Mouse (Mus musculus) duodenum, adult 2 months (tissue): ENCODE results near the gene Lypd4. TPM values are rescaled to one million over a fixed set of nuclear protein-coding genes. Genes with fewer than 3 reads are reported as not detected.

Experiments used
- polyA plus RNA-seq: library from polyadenylated mRNA; depleted of rRNA; stranded (reverse); fragments of >200 nt; gene quantifications from 2 replicates; pipeline ENCODE4 v1.2.3, GENCODE M21; 2012; ENCODE audit warnings: low replicate concordance; rRNA removed

Gene Lypd4
- polyA plus RNA-seq: not detected in 2 replicates

DNA sequence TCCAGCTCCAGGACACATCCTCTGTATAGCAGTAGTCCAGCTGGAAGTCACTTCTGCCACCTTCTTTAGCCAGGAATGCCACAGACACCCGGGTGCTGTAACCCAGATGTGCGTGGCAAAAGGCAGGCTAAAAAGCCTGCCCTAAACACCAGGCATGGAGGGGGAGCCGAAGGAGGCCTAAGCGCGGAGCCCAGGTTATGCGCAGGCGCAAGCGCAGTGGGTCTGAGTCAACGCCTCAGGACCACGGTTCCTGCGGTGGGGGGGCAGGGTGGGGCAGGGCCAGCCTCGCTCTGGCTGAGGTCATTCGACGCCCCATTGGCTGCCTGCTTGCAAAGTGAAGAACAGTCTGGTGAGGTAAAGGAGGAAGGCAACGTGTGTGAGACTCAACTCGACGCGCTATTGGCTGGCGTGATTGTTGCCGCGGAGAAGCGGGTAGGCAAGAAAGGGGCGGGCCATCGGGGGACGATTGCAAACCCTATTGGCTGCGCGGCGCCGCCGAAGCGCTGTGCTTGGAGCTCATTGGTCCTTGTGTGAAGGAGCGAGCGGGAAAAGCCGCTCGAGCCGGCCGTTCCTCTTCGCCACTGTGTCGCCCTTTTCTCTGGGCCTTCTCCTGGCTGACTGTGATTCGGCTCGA lies at the start of gene Lypd4, which contains the start of gene Dmrtc2:
TSS of gene Lypd4 (minus strand) at position 410 of the 634 bp plus-strand sequence.
TSS of gene Dmrtc2 (plus strand) at position 526 of the 634 bp plus-strand sequence.

GRCm38 (mm10) chr7:24902630-24903443 lies 33.1 kb upstream of the Lypd4 start, which contains the start of gene Arhgef1:
Gene Arhgef1 (plus strand): TSS chr7:24902912.

DNA sequence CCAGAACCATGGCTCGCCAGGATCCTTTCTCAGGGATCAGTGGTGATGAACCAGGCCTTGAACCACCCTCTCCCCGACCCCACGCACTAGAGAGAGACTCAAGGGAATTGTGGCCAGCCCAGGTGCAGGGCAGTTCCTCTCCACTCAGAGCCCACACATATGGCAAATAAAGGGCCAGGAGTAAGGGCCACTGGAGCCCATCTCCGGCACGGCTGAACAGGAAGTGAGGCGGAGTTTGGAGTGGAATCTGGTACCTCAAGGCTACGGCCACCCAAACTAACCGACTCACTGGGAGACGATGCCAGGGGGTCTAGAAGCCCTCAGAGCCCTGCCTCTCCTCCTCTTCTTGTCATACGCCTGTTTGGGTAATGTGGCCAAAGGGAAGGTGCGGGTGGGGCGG lies 27.5 kb upstream of the Lypd4 start, which contains the start of gene Cd79a:
TSS of gene Cd79a (plus strand) at position 158 of the 400 bp plus-strand sequence.

DNA sequence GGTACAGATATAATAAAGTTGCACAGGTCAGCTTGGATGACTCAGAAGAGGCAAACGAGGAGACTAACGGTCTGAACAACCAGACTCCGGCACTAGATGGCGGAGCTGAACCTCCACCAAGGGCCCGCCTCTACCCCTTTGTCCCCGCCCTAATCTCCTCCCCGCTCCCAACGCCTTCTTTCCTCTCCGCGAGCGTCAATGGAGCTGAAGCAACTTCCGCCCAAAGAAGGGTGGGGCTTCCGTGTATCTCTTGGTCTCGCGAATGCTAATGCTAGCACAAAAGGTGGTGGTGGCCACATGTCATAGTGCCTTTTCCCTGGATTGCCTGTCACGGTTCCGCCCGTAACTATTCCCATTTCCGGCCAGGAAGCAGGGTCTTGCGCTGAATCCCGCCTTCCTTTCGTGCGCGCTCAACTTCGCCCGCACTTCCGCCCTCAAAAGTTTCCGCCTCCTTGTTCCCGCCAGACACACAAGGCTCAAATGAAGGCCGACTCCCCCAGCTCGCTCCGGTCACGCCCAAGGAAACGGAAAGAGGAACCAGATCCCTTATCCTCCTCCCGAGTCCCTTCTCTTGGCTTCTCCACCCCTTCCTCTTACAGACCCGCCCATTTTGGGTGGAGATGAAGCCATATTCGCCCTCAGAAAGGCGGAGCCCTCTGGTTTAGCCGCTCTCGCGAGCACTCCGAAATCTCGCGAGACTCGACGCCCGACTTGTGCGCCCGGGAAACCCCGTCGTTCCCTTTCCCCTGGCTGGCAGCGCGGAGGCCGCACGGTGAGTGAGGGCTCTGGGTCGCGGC lies 14.4 kb upstream of the Lypd4 start, which contains the start of gene Rps19:
TSS of gene Rps19 (plus strand) at position 476 of the 797 bp plus-strand sequence.

DNA sequence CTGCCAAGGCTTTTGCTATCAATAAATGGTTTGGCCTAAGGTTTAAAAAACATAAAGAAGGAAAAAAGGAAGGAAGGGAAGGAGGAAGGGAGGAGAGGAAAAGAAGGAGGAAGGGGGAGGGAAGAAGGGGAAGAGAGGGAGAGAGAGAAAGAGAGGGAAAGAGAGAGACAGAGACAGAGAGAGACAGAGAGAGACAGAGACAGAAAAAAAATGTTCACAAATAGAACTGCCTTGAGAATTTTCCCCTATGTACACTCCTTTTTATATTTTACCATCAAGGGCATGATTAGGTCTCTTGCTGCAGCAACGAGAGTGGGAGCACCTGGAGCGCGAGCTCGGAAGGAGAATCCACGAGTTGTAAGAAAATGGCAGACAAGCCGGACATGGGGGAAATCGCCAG lies 7.8 kb downstream of the Lypd4 start, which contains the start of gene Gm9844:
TSS of gene Gm9844 (plus strand) at position 301 of the 400 bp plus-strand sequence.

Other genes with a start within 250 kb of the Lypd4 start
- 0.14 and 0.26 TPM in 2 replicates for gene Lypd3, start 233.4 kb downstream of the Lypd4 start, polyA plus RNA-seq
- not detected in 2 replicates for gene Tex101, start 193.3 kb downstream of the Lypd4 start, polyA plus RNA-seq
- not detected in 2 replicates for gene BC049730, start 160.7 kb downstream of the Lypd4 start, polyA plus RNA-seq
- not detected in 2 replicates for gene Gm4763, start 143.0 kb downstream of the Lypd4 start, polyA plus RNA-seq
- 2.4 and 6.6 TPM in 2 replicates for gene Cd177, start 109.6 kb downstream of the Lypd4 start, polyA plus RNA-seq
- 3.0 and 4.2 TPM in 2 replicates for gene Ceacam10, start 92.7 kb downstream of the Lypd4 start, polyA plus RNA-seq
- 0.31 TPM in 1 of 2 replicates, not detected in the other for gene Gm9844, start 7.7 kb downstream of the Lypd4 start, polyA plus RNA-seq
- not detected in 2 replicates for gene Dmrtc2, start 116 bp upstream of the Lypd4 start, polyA plus RNA-seq
- 315 and 337 TPM in 2 replicates for gene Rps19, start 14.4 kb upstream of the Lypd4 start, polyA plus RNA-seq
- 31.8 and 52.6 TPM in 2 replicates for gene Cd79a, start 27.4 kb upstream of the Lypd4 start, polyA plus RNA-seq
- gene Arhgef1, start 33.0 kb upstream of the Lypd4 start, polyA plus RNA-seq: 128 and 140 TPM in 2 replicates
- not detected in 2 replicates for gene Gm4881, start 74.6 kb upstream of the Lypd4 start, polyA plus RNA-seq
- 244 and 287 TPM in 2 replicates for gene Rabac1, start 102.8 kb upstream of the Lypd4 start, polyA plus RNA-seq
- gene Atp1a3, start 136.0 kb upstream of the Lypd4 start, polyA plus RNA-seq: 1.6 and 4.1 TPM in 2 replicates
- gene Grik5, start 202.4 kb upstream of the Lypd4 start, polyA plus RNA-seq: 19.8 and 24.4 TPM in 2 replicates
- gene Zfp574, start 202.6 kb upstream of the Lypd4 start, polyA plus RNA-seq: 34.5 and 39.7 TPM in 2 replicates